Comparison of ENCODE assay signal across 13 mouse cellular contexts in genomic region chr2:19716388-19716787, GRCm38 (mm10). TPM values are rescaled to one million over a fixed set of nuclear protein-coding genes. Genes with fewer than 3 reads are reported as not detected.
DNase-seq lines count a peak whose midpoint lies in the region; ATAC-seq and TF ChIP-seq lines count a peak whose summit lies in the region.
"Had no signal": no experiment of that assay in that cellular context is flagged by ENCODE, and none has a peak within 500 bp of the region (broad histone marks: within the 10 kb centered on the region; RNA-seq: fewer than 3 reads in every experiment).

No protein-coding gene starts in this region.

- no peaks in the 10 kb centered on the region for H3K36me3 ChIP-seq in embryonic facial prominence, embryonic 14.5 days (ENCODE audit: control insufficient read depth, insufficient read depth, low read length)
- H3K36me3 ChIP-seq in embryonic facial prominence, embryonic 10.5 days (replicated peaks) = no peaks in the 10 kb centered on the region
- no peaks in the 10 kb centered on the region for H3K36me3 ChIP-seq in intestine, embryonic 15.5 days
- H3K36me3 ChIP-seq in intestine, embryonic 16.5 days (ENCODE audit: control insufficient read depth, insufficient read depth, low read length) = no peaks in the 10 kb centered on the region
- no peaks in the 10 kb centered on the region for H3K36me3 ChIP-seq in stomach, embryonic 15.5 days
- no peaks in the 10 kb centered on the region for H3K36me3 ChIP-seq in stomach, postnatal 0 days (ENCODE audit: control insufficient read depth, insufficient read depth, low read length)
- no peaks in the 10 kb centered on the region for H3K36me3 ChIP-seq in myocyte (ENCODE audit: control insufficient read depth, insufficient read depth)
- H3K36me3 ChIP-seq: embryonic facial prominence, embryonic 12.5 days; hindbrain, embryonic 15.5 days had no signal

- TF ChIP-seq POLR2A in myocyte (IDR thresholded peaks at IDR 0.05; ENCODE audit: insufficient read length, low read depth) = no peak

- no peak overlapping the region for H3K4me3 ChIP-seq in embryonic facial prominence, embryonic 14.5 days (ENCODE audit: low read depth, low read length)
- no peak overlapping the region for H3K4me3 ChIP-seq in embryonic facial prominence, embryonic 10.5 days
- no peak overlapping the region for H3K4me3 ChIP-seq in intestine, embryonic 15.5 days (replicated peaks)
- H3K4me3 ChIP-seq in intestine, embryonic 16.5 days (ENCODE audit: low read length) = no peak overlapping the region
- no peak overlapping the region for H3K4me3 ChIP-seq in stomach, embryonic 15.5 days (replicated peaks)
- H3K4me3 ChIP-seq in stomach, postnatal 0 days (ENCODE audit: low read depth, low read length) = no peak overlapping the region
- no peak overlapping the region for H3K4me3 ChIP-seq in myocyte
- H3K4me3 ChIP-seq: forebrain, embryonic 13.5 days had no signal

- H3K4me2 ChIP-seq in embryonic facial prominence, embryonic 14.5 days (ENCODE audit: low read depth, low read length) = peak overlapping the region; percentile 41; the same call in 1 of the 2 replicates
- H3K4me2 ChIP-seq in intestine, embryonic 15.5 days (replicated peaks) = peak overlapping the region; percentile 49; the same call in 1 of the 2 replicates
- no peak overlapping the region for H3K4me2 ChIP-seq in intestine, embryonic 16.5 days (ENCODE audit: low read depth, low read length)
- H3K4me2 ChIP-seq in stomach, embryonic 15.5 days = peak overlapping the region; percentile 47; the same call in 1 of the 2 replicates
- no peak overlapping the region for H3K4me2 ChIP-seq in stomach, postnatal 0 days (replicated peaks; ENCODE audit: low read depth)
- peak overlapping the region; percentile 69 for H3K4me2 ChIP-seq in myocyte (ENCODE audit: low read depth)

- no peak for TF ChIP-seq EP300 in stomach, postnatal 0 days (optimal IDR thresholded peaks at IDR 0.05)

- ATAC-seq in embryonic facial prominence, embryonic 14.5 days (ENCODE audit: low read depth) = no peak
- ATAC-seq in intestine, embryonic 15.5 days = no peak
- no peak for ATAC-seq in intestine, embryonic 16.5 days
- ATAC-seq in stomach, embryonic 15.5 days (ENCODE audit: insufficient read depth, low FRiP score, low read depth) = no peak
- ATAC-seq in stomach, postnatal 0 days (ENCODE audit: low FRiP score, low TSS enrichment) = no peak

- 77% methylated on average over 5 of the region's 5 CpGs for WGBS in embryonic facial prominence, embryonic 14.5 days
- 84% methylated on average over 5 of the region's 5 CpGs for WGBS in embryonic facial prominence, embryonic 10.5 days
- 89% methylated on average over 5 of the region's 5 CpGs for WGBS in intestine, embryonic 15.5 days
- WGBS in intestine, embryonic 16.5 days = 87% methylated on average over 5 of the region's 5 CpGs
- 79% methylated on average over 5 of the region's 5 CpGs for WGBS in stomach, embryonic 15.5 days
- 80% methylated on average over 5 of the region's 5 CpGs for WGBS in stomach, postnatal 0 days

- no peaks in the 10 kb centered on the region for H3K27me3 ChIP-seq in embryonic facial prominence, embryonic 14.5 days (replicated peaks; ENCODE audit: control insufficient read depth, insufficient read depth, low read length)
- no peaks in the 10 kb centered on the region for H3K27me3 ChIP-seq in embryonic facial prominence, embryonic 10.5 days (replicated peaks; ENCODE audit: low read depth, poor library complexity, severe bottlenecking)
- H3K27me3 ChIP-seq in intestine, embryonic 15.5 days (replicated peaks) = no peaks in the 10 kb centered on the region
- no peaks in the 10 kb centered on the region for H3K27me3 ChIP-seq in intestine, embryonic 16.5 days (replicated peaks; ENCODE audit: control insufficient read depth, insufficient read depth, low read length)
- no peaks in the 10 kb centered on the region for H3K27me3 ChIP-seq in stomach, embryonic 15.5 days (replicated peaks)
- no peaks in the 10 kb centered on the region for H3K27me3 ChIP-seq in stomach, postnatal 0 days (ENCODE audit: control insufficient read depth, insufficient read depth, low read length)
- no peaks in the 10 kb centered on the region for H3K27me3 ChIP-seq in myocyte (ENCODE audit: control insufficient read depth, insufficient read depth, insufficient read length)
- H3K27me3 ChIP-seq: CH12.LX; embryonic facial prominence, embryonic 12.5 days; forebrain, embryonic 13.5 days; hindbrain, embryonic 15.5 days had no signal

- DNase-seq in embryonic facial prominence, embryonic 14.5 days (ENCODE audit: low spot score) = no peak
- DNase-seq in embryonic facial prominence, embryonic 10.5 days (ENCODE audit: low spot score) = no peak
- no peak for DNase-seq in stomach, postnatal 0 days (ENCODE audit: low spot score)
- DNase-seq in layer of hippocampus, postnatal 10 days (ENCODE audit: low spot score in 2 of 2) = no peak

- H3K4me1 ChIP-seq in embryonic facial prominence, embryonic 14.5 days (ENCODE audit: control insufficient read depth, insufficient read depth, low read length) = no peaks in the 10 kb centered on the region
- no peaks in the 10 kb centered on the region for H3K4me1 ChIP-seq in embryonic facial prominence, embryonic 10.5 days
- H3K4me1 ChIP-seq in intestine, embryonic 15.5 days (replicated peaks) = no peaks in the 10 kb centered on the region
- no peaks in the 10 kb centered on the region for H3K4me1 ChIP-seq in intestine, embryonic 16.5 days (ENCODE audit: control insufficient read depth, insufficient read depth, low read length)
- 0 out of 2 replicates have a peak, but pooled peaks cover 3% of the 10 kb centered on the region for H3K4me1 ChIP-seq in stomach, embryonic 15.5 days
- H3K4me1 ChIP-seq in stomach, postnatal 0 days (replicated peaks; ENCODE audit: control insufficient read depth, insufficient read depth) = no peaks in the 10 kb centered on the region
- H3K4me1 ChIP-seq: embryonic facial prominence, embryonic 12.5 days; forebrain, embryonic 13.5 days had no signal

- no peaks in the 10 kb centered on the region for H3K79me2 ChIP-seq in myocyte (ENCODE audit: control insufficient read depth, insufficient read depth)

- H3K9ac ChIP-seq in embryonic facial prominence, embryonic 14.5 days (ENCODE audit: low read depth, low read length) = no peak overlapping the region
- no peak overlapping the region for H3K9ac ChIP-seq in intestine, embryonic 15.5 days
- H3K9ac ChIP-seq in intestine, embryonic 16.5 days (ENCODE audit: low read depth, low read length) = no peak overlapping the region
- no peak overlapping the region for H3K9ac ChIP-seq in stomach, embryonic 15.5 days
- H3K9ac ChIP-seq in stomach, postnatal 0 days (ENCODE audit: low read length) = no peak overlapping the region
- H3K9ac ChIP-seq: embryonic facial prominence, embryonic 12.5 days; forebrain, embryonic 13.5 days; forebrain, postnatal 0 days had no signal

- no peak for TF ChIP-seq CTCF in stomach, postnatal 0 days (IDR thresholded peaks at IDR 0.05; ENCODE audit: low read depth)

- H3K9me3 ChIP-seq in embryonic facial prominence, embryonic 14.5 days (ENCODE audit: control insufficient read depth, low read length) = no peaks in the 10 kb centered on the region
- H3K9me3 ChIP-seq in embryonic facial prominence, embryonic 10.5 days = no peaks in the 10 kb centered on the region
- no peaks in the 10 kb centered on the region for H3K9me3 ChIP-seq in intestine, embryonic 15.5 days
- H3K9me3 ChIP-seq in intestine, embryonic 16.5 days (ENCODE audit: control insufficient read depth, low read length) = no peaks in the 10 kb centered on the region
- H3K9me3 ChIP-seq in stomach, embryonic 15.5 days = no peaks in the 10 kb centered on the region
- no peaks in the 10 kb centered on the region for H3K9me3 ChIP-seq in stomach, postnatal 0 days (ENCODE audit: control insufficient read depth, low read length)
- H3K9me3 ChIP-seq: embryonic facial prominence, embryonic 12.5 days; forebrain, embryonic 13.5 days; hindbrain, embryonic 15.5 days had no signal

- no peak overlapping the region for H3K27ac ChIP-seq in embryonic facial prominence, embryonic 14.5 days (replicated peaks; ENCODE audit: low read depth, low read length)
- no peak overlapping the region for H3K27ac ChIP-seq in embryonic facial prominence, embryonic 10.5 days (replicated peaks)
- no peak overlapping the region for H3K27ac ChIP-seq in intestine, embryonic 15.5 days
- H3K27ac ChIP-seq in intestine, embryonic 16.5 days (ENCODE audit: low read length) = no peak overlapping the region
- no peak overlapping the region for H3K27ac ChIP-seq in stomach, embryonic 15.5 days
- no peak overlapping the region for H3K27ac ChIP-seq in stomach, postnatal 0 days (replicated peaks)
- H3K27ac ChIP-seq: embryonic facial prominence, embryonic 12.5 days; forebrain, embryonic 13.5 days; hindbrain, embryonic 15.5 days had no signal

- no peak overlapping the region for H3ac ChIP-seq in myocyte (ENCODE audit: control insufficient read depth, insufficient read length)

TF ChIP-seq in myocyte, 11 proteins besides CTCF, POLR2A, EP300 and RAD21 (continues in another document):
- no peak for TF ChIP-seq POLR2AphosphoS2 (IDR thresholded peaks at IDR 0.05; ENCODE audit: insufficient read length, low read depth)
- no peak for TF ChIP-seq TCF3 (IDR thresholded peaks at IDR 0.05; ENCODE audit: insufficient read length, low read depth)
- TF ChIP-seq USF1 (IDR thresholded peaks at IDR 0.05; ENCODE audit: low read depth) = no peak
- no peak for TF ChIP-seq MYOG (IDR thresholded peaks at IDR 0.05; ENCODE audit: control insufficient read depth in 1 of 3, insufficient read depth in 1 of 3, insufficient read length in 2 of 3, low read depth in 2 of 3)
- no peak for TF ChIP-seq E2F4 (IDR thresholded peaks at IDR 0.05; ENCODE audit: insufficient read depth)
- TF ChIP-seq MYOD1 (IDR thresholded peaks at IDR 0.05; ENCODE audit: control insufficient read depth in 1 of 3, insufficient read length in 2 of 3, low read depth in 2 of 3) = no peak
- no peak for TF ChIP-seq CEBPB (IDR thresholded peaks at IDR 0.05; ENCODE audit: insufficient read depth, poor library complexity, severe bottlenecking)
- TF ChIP-seq SRF (IDR thresholded peaks at IDR 0.05; ENCODE audit: control insufficient read depth, insufficient read length, low read depth) = no peak
- no peak for TF ChIP-seq MAX (IDR thresholded peaks at IDR 0.05; ENCODE audit: low read depth)
- TF ChIP-seq REST (IDR thresholded peaks at IDR 0.05; ENCODE audit: insufficient read depth, insufficient read length) = no peak

RNA-seq across cellular contexts. Expression of gene Otud1, which starts 58.8 kb away (rescaled TPM):
- 2.5 and 2.9 TPM in 2 replicates for polyA plus RNA-seq in embryonic facial prominence, embryonic 14.5 days (2014; fragmentation: Nextera tagmentation; extraction: Ambion mirVana)
- 0.26 and 0.61 TPM in 2 replicates for polyA plus RNA-seq in embryonic facial prominence, embryonic 10.5 days (2016; fragmentation: Nextera tagmentation; extraction: Ambion mirVana)
- polyA plus RNA-seq in intestine, embryonic 15.5 days (2015; fragmentation: Nextera tagmentation; extraction: Ambion mirVana) = 1.1 and 1.3 TPM in 2 replicates
- 0.45 and 0.75 TPM in 2 replicates for polyA plus RNA-seq in intestine, embryonic 16.5 days (2015; fragmentation: Nextera tagmentation; extraction: Ambion mirVana)
- 1.7 and 2.2 TPM in 2 replicates for polyA plus RNA-seq in stomach, embryonic 15.5 days (2015; fragmentation: Nextera tagmentation; extraction: Ambion mirVana)
- 3.3 and 4.7 TPM in 2 replicates for polyA plus RNA-seq in stomach, postnatal 0 days (2015; fragmentation: Nextera tagmentation; extraction: Ambion mirVana)
- polyA plus RNA-seq in myocyte (2012; fragmentation: generic; extraction: Trizol) = 3.5 TPM
- 1 to 10 TPM; 7.4 to 7.7 TPM for total RNA-seq in layer of hippocampus, postnatal 10 days (2021)

Comparison
In these comparisons a context has a peak if more than half of its experiments do, and no peak if none do; other contexts are left out.
1. H3K4me2 ChIP-seq: peak in embryonic facial prominence, embryonic 14.5 days (single experiment), intestine, embryonic 15.5 days (single experiment), stomach, embryonic 15.5 days (single experiment) and myocyte (single experiment); none in intestine, embryonic 16.5 days (single experiment) and stomach, postnatal 0 days (single experiment).